Mouse (Mus musculus) CH12.LX (cell line): ENCODE results near the gene Sec63. TPM values are rescaled to one million over a fixed set of nuclear protein-coding genes. Genes with fewer than 3 reads are reported as not detected.
A peak's percentile ranks its signal among the peaks of the same experiment; 100 is the strongest.

ENCODE experiments used
- DNase-seq: peaks from one replicate; pipeline ENCODE4 v3.0.0-alpha.2; 2013; ENCODE audit errors: extremely low read depth
- H3K27ac ChIP-seq: 2 replicates; pipeline ENCODE4 v1.5.1; 2012; ENCODE audit warnings: low read depth, mild to moderate bottlenecking, control low read depth, moderate library complexity; ENCODE audit not compliant: insufficient read depth
- H3K27me3 ChIP-seq: replicated peaks from 2 replicates; pipeline ENCODE3; 2012; ENCODE audit warnings: inconsistent platforms
- H3K36me3 ChIP-seq, 2 experiments: replicated peaks in 1 of 2; 2 replicates each; pipeline versions ENCODE3 to v1.6.1; 2012; ENCODE audit warnings: inconsistent platforms in 1 of 2, low read length in 1 of 2, mild to moderate bottlenecking in 1 of 2, mixed read lengths in 1 of 2, moderate library complexity in 1 of 2; ENCODE audit not compliant: control insufficient read depth in 1 of 2, insufficient read depth in 1 of 2
- H3K4me1 ChIP-seq, 2 experiments: 2 replicates each; pipeline ENCODE4 v1.6.1; 2012; ENCODE audit warnings: inconsistent platforms in 1 of 2, moderate library complexity in 1 of 2; ENCODE audit not compliant: insufficient read depth in 2 of 2, control insufficient read depth in 1 of 2
- H3K4me2 ChIP-seq: 2 replicates; pipeline ENCODE4 v1.6.1; 2012; ENCODE audit warnings: low read depth, mild to moderate bottlenecking, control low read depth; ENCODE audit not compliant: poor library complexity, insufficient read depth, severe bottlenecking
- H3K4me3 ChIP-seq, 3 experiments: fragments of 150-350 bp in 1 of 3; sonication (generic) in 1 of 3; replicated peaks in 1 of 3; 2 replicates each; pipeline versions ENCODE3 to v1.5.1; 2011 to 2012; ENCODE audit warnings: low read depth in 2 of 3, low read length in 2 of 3, mild to moderate bottlenecking in 2 of 3, moderate library complexity in 2 of 3, control low read depth in 1 of 3, improper control_type of control experiment in 1 of 3, inconsistent platforms in 1 of 3, mixed read lengths in 1 of 3; ENCODE audit not compliant: poor library complexity in 1 of 3
- H3K79me2 ChIP-seq: replicated peaks from 2 replicates; pipeline ENCODE4 v1.6.1; 2012; ENCODE audit warnings: mild to moderate bottlenecking, moderate library complexity; ENCODE audit not compliant: control insufficient read depth, poor library complexity, insufficient read depth, severe bottlenecking; ENCODE audit errors: extremely low read depth
- H3K9ac ChIP-seq: 2 replicates; pipeline ENCODE4 v1.6.1; 2012; ENCODE audit warnings: low read depth, mild to moderate bottlenecking, control low read depth, moderate library complexity; ENCODE audit not compliant: insufficient read depth
- H3K9me3 ChIP-seq: replicated peaks from 2 replicates; pipeline ENCODE3; 2012; ENCODE audit warnings: low read length, inconsistent platforms, mixed read lengths
- BHLHE40 ChIP-seq: IDR thresholded peaks from 2 replicates; pipeline ENCODE4 v1.6.1; 2011; ENCODE audit warnings: mild to moderate bottlenecking, low read depth, low read length, improper control_type of control experiment
- CHD1 ChIP-seq: IDR thresholded peaks from 2 replicates; pipeline ENCODE4 v1.6.1; 2012; ENCODE audit warnings: low read depth, low read length, improper control_type of control experiment, inconsistent platforms
- E2F4 ChIP-seq: IDR thresholded peaks from 2 replicates; pipeline ENCODE4 v1.6.1; 2011; ENCODE audit warnings: low read depth, low read length, improper control_type of control experiment; ENCODE audit not compliant: insufficient replicate concordance
- ELF1 ChIP-seq: IDR thresholded peaks from 2 replicates; pipeline ENCODE4 v1.6.1; 2014; ENCODE audit warnings: low read depth, mild to moderate bottlenecking, inconsistent platforms, low read length, improper control_type of control experiment
- EP300 ChIP-seq: IDR thresholded peaks from 2 replicates; pipeline ENCODE4 v1.6.1; 2011; ENCODE audit warnings: low read length, improper control_type of control experiment
- HCFC1 ChIP-seq: IDR thresholded peaks from 2 replicates; pipeline ENCODE4 v1.6.1; 2012; ENCODE audit warnings: low read depth, mild to moderate bottlenecking, inconsistent platforms, low read length, improper control_type of control experiment
- IRF4 ChIP-seq: IDR thresholded peaks from 2 replicates; pipeline ENCODE4 v1.6.1; 2014; ENCODE audit warnings: low read depth, mild to moderate bottlenecking, inconsistent platforms, low read length, improper control_type of control experiment
- JUN ChIP-seq: IDR thresholded peaks from 2 replicates; pipeline ENCODE4 v1.6.1; 2011; ENCODE audit warnings: low read depth, mild to moderate bottlenecking, low read length, improper control_type of control experiment, moderate library complexity; ENCODE audit not compliant: insufficient read depth
- KAT2A ChIP-seq: IDR thresholded peaks from 2 replicates; pipeline ENCODE4 v1.6.1; 2012; ENCODE audit warnings: low read length, improper control_type of control experiment, inconsistent platforms; ENCODE audit not compliant: insufficient replicate concordance
- MAX ChIP-seq: IDR thresholded peaks from 2 replicates; pipeline ENCODE4 v1.6.1; 2011; ENCODE audit warnings: low read length, improper control_type of control experiment
- MAZ ChIP-seq: IDR thresholded peaks from 2 replicates; pipeline ENCODE4 v1.6.1; 2012; ENCODE audit warnings: low read depth, mild to moderate bottlenecking, inconsistent platforms, low read length, improper control_type of control experiment, moderate library complexity
- MEF2A ChIP-seq: IDR thresholded peaks from 2 replicates; pipeline ENCODE4 v1.6.1; 2014; ENCODE audit warnings: low read depth, mild to moderate bottlenecking, inconsistent platforms, low read length, improper control_type of control experiment, borderline replicate concordance
- MXI1 ChIP-seq: IDR thresholded peaks from 2 replicates; pipeline ENCODE4 v1.6.1; 2011; ENCODE audit warnings: mild to moderate bottlenecking, low read depth, low read length, improper control_type of control experiment
- MYC ChIP-seq: IDR thresholded peaks from 2 replicates; pipeline ENCODE4 v1.6.1; 2011; ENCODE audit warnings: low read depth, mild to moderate bottlenecking, improper control_type of control experiment, low read length
- NELFE ChIP-seq: IDR thresholded peaks from 2 replicates; pipeline ENCODE4 v1.6.1; 2011; ENCODE audit warnings: low read depth, low read length, improper control_type of control experiment
- RAD21 ChIP-seq: IDR thresholded peaks from 2 replicates; pipeline ENCODE4 v1.6.1; 2011; ENCODE audit warnings: low read depth, mild to moderate bottlenecking, low read length, improper control_type of control experiment, moderate library complexity
- SIN3A ChIP-seq: IDR thresholded peaks from 2 replicates; pipeline ENCODE4 v1.6.1; 2012; ENCODE audit warnings: low read length, improper control_type of control experiment, inconsistent platforms
- TBP ChIP-seq: conservative IDR thresholded peaks from 2 replicates; pipeline ENCODE4 v1.6.1; 2011; ENCODE audit warnings: low read depth, low read length, improper control_type of control experiment
- UBTF ChIP-seq: IDR thresholded peaks from 2 replicates; pipeline ENCODE4 v1.6.1; 2012; ENCODE audit warnings: low read depth, mild to moderate bottlenecking, inconsistent platforms, low read length, improper control_type of control experiment, moderate library complexity
- ZMIZ1 ChIP-seq: IDR thresholded peaks from 2 replicates; pipeline ENCODE4 v1.6.1; 2012; ENCODE audit warnings: low read depth, mild to moderate bottlenecking, inconsistent platforms, low read length, improper control_type of control experiment
- ZNF384 ChIP-seq: IDR thresholded peaks from 2 replicates; pipeline ENCODE4 v1.6.1; 2012; ENCODE audit warnings: low read depth, low read length, improper control_type of control experiment, inconsistent platforms
- dilution Hi-C: fragments of 300-500 bp; cut with MboI; formaldehyde crosslinking; loops from 2 replicates; pipeline ENCODE4 v1.14.3; 2020; ENCODE audit warnings: low sequenced_read_pairs; ENCODE audit not compliant: extremely low pct_unique_long_range_greater_than_20kb, extremely low pct_ligation_motif_present
- in situ Hi-C: fragments of 300-500 bp; cut with MboI; formaldehyde crosslinking; loops from 3 replicates; pipeline ENCODE4 v1.14.3; 2019; ENCODE audit warnings: low sequenced_read_pairs, low pct_ligation_motif_present, low pct_unique_long_range_greater_than_20kb, mixed read lengths
- polyA plus RNA-seq: library from polyadenylated mRNA; unstranded; fragments of >175 nt; gene quantifications from 2 replicates; pipeline ENCODE4 v1.2.1, GENCODE M21; 2012; ENCODE audit warnings: low read depth; ENCODE audit not compliant: insufficient read length
- total RNA-seq, 2 experiments: library from RNA; depleted of rRNA; stranded (reverse); fragments of 300-350 nt in 1 of 2; fragments of >200 nt in 1 of 2; gene quantifications; 2 replicates each; pipeline ENCODE4 v1.2.3; 2012 to 2014

Sec63 gene
- total and polyA plus RNA-seq, 3 experiments = 20.5 to 74.9 (median 26.2) TPM

GRCm38 (mm10) chr10:42862806-42863205 lies 101.5 kb downstream of the Sec63 start:
- H3K27ac ChIP-seq = no peak overlapping the region
- DNase-seq = no peak
- peak overlapping the region in 1 of 3 experiments; percentile 1 for H3K4me3 ChIP-seq
- H3K4me1 ChIP-seq = peaks cover 13 to 37% of the 10 kb centered on the region in 2 experiments
- TF ChIP-seq EP300 (no peak), HCFC1 (no peak), CHD1 (no peak), RAD21 (no peak), JUN (no peak), ZMIZ1 (no peak), ZNF384 (no peak), MEF2A (no peak), MAZ (no peak), MAX (no peak), IRF4 (no peak), NELFE (no peak), E2F4 (no peak), UBTF (no peak), TBP (no peak), MYC (no peak), KAT2A (no peak), MXI1 (no peak), SIN3A (no peak)
- H3K79me2 ChIP-seq = no peaks in the 10 kb centered on the region
- dilution Hi-C loops (no loop called here), in situ Hi-C loops (loop anchor here (5.0 kb wide), 1 partner anchor 74 kb away; no protein-coding TSS in a partner anchor)
- H3K9ac ChIP-seq = peak overlapping the region; percentile 9; the same call in 1 of the 2 replicates
- H3K9me3 ChIP-seq = no peaks in the 10 kb centered on the region
- no peaks in the 10 kb centered on the region for H3K36me3 ChIP-seq
- no peaks in the 10 kb centered on the region for H3K27me3 ChIP-seq
- peak overlapping the region; percentile 34 for H3K4me2 ChIP-seq

GRCm38 (mm10) chr10:42863621-42864391 lies 102.5 kb downstream of the Sec63 start:
- no peak for DNase-seq
- Histone ChIP-seq H3K27ac (no peak overlapping the region), H3K79me2 (no peaks in the 10 kb centered on the region), H3K4me1 (peaks cover 16 to 47% of the 10 kb centered on the region in 2 experiments), H3K9ac (no peak overlapping the region), H3K4me2 (no peak overlapping the region), H3K27me3 (no peaks in the 10 kb centered on the region), H3K4me3 (no peak overlapping the region), H3K36me3 (no peaks in the 10 kb centered on the region), H3K9me3 (no peaks in the 10 kb centered on the region)
- dilution Hi-C loops (no loop called here), in situ Hi-C loops (loop anchor here (5.0 kb wide), 1 partner anchor 73 kb away; no protein-coding TSS in a partner anchor)
- peak; percentile 24; the same call in 1 of the 2 replicates for TF ChIP-seq BHLHE40
- TF ChIP-seq JUN = no peak
- no peak for TF ChIP-seq NELFE
- TF ChIP-seq ELF1 = no peak
